Mouse (Mus musculus) left cerebral cortex, adult 18-20 months (tissue): ENCODE results near the gene Sbf2. TPM values are rescaled to one million over a fixed set of nuclear protein-coding genes. Genes with fewer than 3 reads are reported as not detected.

Experiments used
- total RNA-seq, 2 experiments: library from RNA; stranded (reverse); gene quantifications; 2 replicates each; pipeline ENCODE4 v1.2.3; 2021

Gene Sbf2
- total RNA-seq, 2 experiments from 2014 or later: 52.6 to 55.5 TPM

Other genes with a start within 250 kb of the Sbf2 start
- gene Adm, start 12.7 kb upstream of the Sbf2 start, total RNA-seq: 1 to 10 TPM; 2.6 to 3.3 TPM
- gene Ampd3, start 153.3 kb upstream of the Sbf2 start, total RNA-seq: 10 to 100 TPM; 21.3 to 23.5 TPM
- gene Rnf141, start 229.5 kb upstream of the Sbf2 start, total RNA-seq: 10 to 100 TPM; 76.2 to 85.0 TPM
- gene Lyve1, start 248.3 kb upstream of the Sbf2 start, total RNA-seq: 1 to 10 TPM; 1.5 to 1.6 TPM